In genomic region chr9:74145203-74145602, GRCm38 (mm10) we compare ENCODE assay signal across 32 mouse cellular contexts. TPM values are rescaled to one million over a fixed set of nuclear protein-coding genes. Genes with fewer than 3 reads are reported as not detected.
"Had no signal": no experiment of that assay in that cellular context is flagged by ENCODE, and none has a peak within 500 bp of the region (broad histone marks: within the 10 kb centered on the region; RNA-seq: fewer than 3 reads in every experiment).

No protein-coding gene starts in this region.

- H3K4me3 ChIP-seq: embryonic facial prominence, embryonic 10.5 days; embryonic facial prominence, embryonic 12.5 days; embryonic facial prominence, embryonic 13.5 days; embryonic facial prominence, embryonic 15.5 days; erythroblast, embryonic 14.5 days; forebrain, embryonic 10.5 days; forebrain, embryonic 12.5 days; forebrain, embryonic 13.5 days; forebrain, embryonic 15.5 days; gastrocnemius, adult 2 months; heart, adult 2 months; heart, embryonic 10.5 days had no signal

- H3K9ac ChIP-seq: embryonic facial prominence, embryonic 12.5 days; embryonic facial prominence, embryonic 13.5 days; embryonic facial prominence, embryonic 15.5 days; forebrain, embryonic 12.5 days; forebrain, embryonic 13.5 days; forebrain, embryonic 15.5 days; forebrain, postnatal 0 days had no signal

- H3K9me3 ChIP-seq: embryonic facial prominence, embryonic 10.5 days; embryonic facial prominence, embryonic 12.5 days; embryonic facial prominence, embryonic 13.5 days; embryonic facial prominence, embryonic 15.5 days; forebrain, embryonic 10.5 days; forebrain, embryonic 12.5 days; forebrain, embryonic 13.5 days; forebrain, embryonic 15.5 days; heart, embryonic 10.5 days had no signal

- H3K4me2 ChIP-seq: embryonic facial prominence, embryonic 12.5 days; embryonic facial prominence, embryonic 13.5 days; embryonic facial prominence, embryonic 15.5 days; forebrain, embryonic 12.5 days; forebrain, embryonic 13.5 days; forebrain, embryonic 15.5 days; heart, embryonic 11.5 days had no signal

- H3K36me3 ChIP-seq: embryonic facial prominence, embryonic 10.5 days; embryonic facial prominence, embryonic 12.5 days; embryonic facial prominence, embryonic 13.5 days; embryonic facial prominence, embryonic 15.5 days; forebrain, embryonic 10.5 days; forebrain, embryonic 12.5 days; forebrain, embryonic 15.5 days; heart, embryonic 10.5 days had no signal

- DNase-seq: cerebellum, adult 8-10 months; cerebellum, adult 9-10 months; cerebellum, adult 9-11 months; cerebellum, postnatal 10 days; cerebellum, postnatal 14 days; cerebellum, postnatal 25 days; cerebellum, postnatal 36 days; embryo, embryonic 11 days; forebrain, postnatal 0 days; gastrocnemius, adult 2 months; gastrocnemius, postnatal 10 days; gastrocnemius, postnatal 14 days; gastrocnemius, postnatal 25 days; gastrocnemius, postnatal 36 days; heart, adult 18-20 months; heart, adult 2 months had no signal

- H3K27ac ChIP-seq: embryonic facial prominence, embryonic 10.5 days; embryonic facial prominence, embryonic 12.5 days; embryonic facial prominence, embryonic 13.5 days; embryonic facial prominence, embryonic 15.5 days; forebrain, embryonic 10.5 days; forebrain, embryonic 12.5 days; forebrain, embryonic 13.5 days; forebrain, embryonic 15.5 days; gastrocnemius, adult 2 months; heart, adult 2 months; heart, embryonic 10.5 days had no signal

- H3K27me3 ChIP-seq: embryonic facial prominence, embryonic 12.5 days; embryonic facial prominence, embryonic 13.5 days; embryonic facial prominence, embryonic 15.5 days; forebrain, embryonic 13.5 days had no signal

- H3K4me1 ChIP-seq: embryonic facial prominence, embryonic 10.5 days; embryonic facial prominence, embryonic 12.5 days; embryonic facial prominence, embryonic 13.5 days; embryonic facial prominence, embryonic 15.5 days; forebrain, embryonic 15.5 days; heart, embryonic 10.5 days had no signal

RNA-seq across cellular contexts. Expression of gene Wdr72, which starts 35.0 kb away (rescaled TPM):
- total RNA-seq: common myeloid progenitor, adult 5-6 weeks; gastrocnemius, adult 18-20 months; gastrocnemius, adult 2 months; gastrocnemius, adult 8-10 months; gastrocnemius, postnatal 14 days; gastrocnemius, postnatal 36 days; granulocyte monocyte progenitor cell, adult 5-6 weeks had no signal
- polyA plus RNA-seq: erythroblast, embryonic 14.5 days; frontal cortex, adult 2 months had no signal
